Mouse (Mus musculus): Measurements from ENCODE around the gene Per2.

GRCm38 (mm10) chr1:91460564-91460963 lies 1.4 kb upstream of the Per2 start:
- TF ChIP-seq POLR2A (IDR thresholded peaks at IDR 0.05; ENCODE audit: low read depth, low read length) = no peak
- peak; percentile 21; the same call in 1 of the 2 replicates for TF ChIP-seq CTCF (conservative IDR thresholded peaks at IDR 0.05; ENCODE audit: insufficient read depth, insufficient read length, low read depth, low read length)
